Mouse (Mus musculus) adrenal gland, postnatal 25 days (tissue): ENCODE data around the gene Gimd1. TPM values are rescaled to one million over a fixed set of nuclear protein-coding genes. Genes with fewer than 3 reads are reported as not detected.

ENCODE experiments used
- DNase-seq: peaks from one replicate; pipeline ENCODE4 v3.0.0; 2021; ENCODE audit warnings: mixed read lengths
- long read RNA-seq: library from polyadenylated mRNA; stranded (forward); transcript quantifications from one replicate; pipeline ENCODE4 v2.0.0, GENCODE M21; 2021
- total RNA-seq: library from RNA; stranded (reverse); gene quantifications from 2 replicates; pipeline ENCODE4 v1.2.3, GENCODE M21; 2021

Gene Gimd1
- not detected in 2 replicates for total RNA-seq
- long read RNA-seq, partial matches to known transcripts = 0 of 4 reads
- long read RNA-seq, other reads (novel, unspliced or antisense) = 2 of 4 reads

- no peak for DNase-seq
These were observed at the start of gene Gimd1 for GRCm38 (mm10) chr3:132629601-132630239. Gene Gimd1 (plus strand): TSS chr3:132629820.

DNA sequence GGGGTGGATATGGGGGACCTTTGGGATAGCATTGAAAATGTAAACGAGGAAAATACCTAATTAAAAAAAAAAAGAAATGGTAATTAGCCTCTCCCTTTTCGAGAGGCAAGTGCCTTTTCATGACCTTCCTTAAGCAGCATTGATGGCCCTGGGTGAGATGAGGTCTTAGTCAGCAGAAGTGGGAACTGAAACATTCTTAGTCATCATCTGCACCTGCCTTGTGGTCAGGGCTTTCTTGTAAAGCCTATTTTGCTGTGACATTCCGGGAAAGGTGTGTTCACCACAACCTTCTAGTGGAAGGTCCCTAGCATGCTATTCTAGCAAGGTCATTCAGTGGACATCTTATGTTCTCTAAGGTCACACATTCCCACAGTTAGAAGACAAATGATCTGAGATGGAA, 48.4 kb upstream of the Gimd1 start:
- DNase-seq = no peak

GRCm38 (mm10) chr3:132582339-132582738, 47.3 kb upstream of the Gimd1 start:
- no peak for DNase-seq

DNA sequence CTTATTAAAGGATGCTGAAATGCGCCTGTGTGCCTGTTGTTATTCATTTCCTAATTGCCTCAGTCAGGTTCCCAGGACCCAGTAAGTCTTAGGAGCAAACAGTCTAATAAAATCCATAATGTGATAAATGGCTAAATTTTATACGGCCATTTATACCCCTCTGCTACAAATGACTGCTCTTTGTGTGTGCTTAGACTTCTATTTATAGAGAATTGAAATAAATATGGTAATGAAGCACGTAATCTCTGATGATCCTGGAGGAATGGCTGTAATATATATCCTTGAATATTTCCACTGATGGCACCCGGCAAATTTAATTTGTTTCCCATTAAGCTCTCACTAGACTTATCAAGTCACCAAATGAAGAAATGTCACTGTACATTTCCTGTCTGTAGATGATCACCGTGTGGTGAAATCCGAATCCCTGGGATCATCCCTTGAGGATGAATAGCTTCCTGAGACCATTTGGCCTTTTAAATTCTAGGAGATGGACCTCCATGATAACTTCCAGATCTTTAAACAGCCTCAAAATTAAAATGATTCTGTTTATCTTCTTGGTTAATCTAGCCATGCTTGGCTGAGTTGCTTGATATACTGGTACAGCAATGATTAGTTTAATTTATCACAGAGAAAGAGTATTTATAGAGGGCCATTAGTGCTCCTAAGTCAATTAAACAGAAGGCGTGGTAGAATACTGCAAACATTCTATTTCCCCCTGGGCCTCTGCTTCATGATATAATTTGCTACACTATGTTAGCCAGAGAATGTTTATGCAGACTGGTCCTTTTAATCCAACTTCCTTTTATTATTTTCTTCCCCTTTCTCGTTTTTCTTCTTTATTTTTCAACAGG, 44.3 kb upstream of the Gimd1 start:
- no peak for DNase-seq

- no peak for DNase-seq
These were observed 41.5 kb upstream of the Gimd1 start for GRCm38 (mm10) chr3:132588146-132588545.

GRCm38 (mm10) chr3:132590010-132590409, 39.6 kb upstream of the Gimd1 start:
- no peak for DNase-seq

GRCm38 (mm10) chr3:132590604-132591003, 39.0 kb upstream of the Gimd1 start:
- DNase-seq = no peak

DNA sequence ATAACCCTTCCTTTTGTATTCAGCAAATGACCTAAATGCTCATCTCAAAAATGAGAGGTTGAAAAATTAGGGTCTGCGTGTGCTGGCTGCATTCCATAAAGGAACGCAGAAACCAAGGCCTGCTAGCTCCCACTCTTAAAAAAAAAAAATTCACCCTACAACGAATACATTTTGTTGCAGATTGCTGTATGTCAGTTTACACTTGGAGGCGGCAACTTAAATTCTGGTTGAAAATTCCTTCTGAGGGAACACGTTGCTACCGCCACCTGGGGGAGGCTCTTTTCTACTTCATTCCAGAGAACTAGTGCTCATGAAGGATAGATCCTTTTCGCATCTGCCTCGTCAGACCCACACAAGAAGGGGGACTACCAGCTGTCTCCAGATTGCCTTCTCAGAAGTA, 879 bp upstream of the Gimd1 start:
- no peak for DNase-seq

- DNase-seq = no peak
These were observed 3.6 kb downstream of the Gimd1 start for GRCm38 (mm10) chr3:132633261-132633660.

DNA sequence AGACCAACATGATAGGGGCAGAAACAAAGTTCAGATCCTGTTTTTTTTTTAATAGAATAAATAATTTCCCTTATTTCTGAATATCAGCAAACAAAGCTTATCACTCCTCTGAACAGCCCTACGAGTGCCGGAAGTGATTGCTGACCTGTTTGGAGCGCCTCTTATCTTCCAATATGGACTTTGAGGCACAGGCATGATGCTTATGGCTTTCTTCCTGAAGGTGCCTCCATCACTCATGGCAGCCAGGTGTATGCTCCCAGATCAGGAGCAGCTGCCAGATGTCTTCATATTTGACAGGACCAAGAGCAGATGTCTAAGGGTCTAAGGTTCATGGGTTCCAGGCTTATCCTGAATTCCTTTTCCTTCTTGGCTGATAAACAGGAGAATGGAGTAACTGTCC, 7.5 kb downstream of the Gimd1 start:
- no peak for DNase-seq

DNA sequence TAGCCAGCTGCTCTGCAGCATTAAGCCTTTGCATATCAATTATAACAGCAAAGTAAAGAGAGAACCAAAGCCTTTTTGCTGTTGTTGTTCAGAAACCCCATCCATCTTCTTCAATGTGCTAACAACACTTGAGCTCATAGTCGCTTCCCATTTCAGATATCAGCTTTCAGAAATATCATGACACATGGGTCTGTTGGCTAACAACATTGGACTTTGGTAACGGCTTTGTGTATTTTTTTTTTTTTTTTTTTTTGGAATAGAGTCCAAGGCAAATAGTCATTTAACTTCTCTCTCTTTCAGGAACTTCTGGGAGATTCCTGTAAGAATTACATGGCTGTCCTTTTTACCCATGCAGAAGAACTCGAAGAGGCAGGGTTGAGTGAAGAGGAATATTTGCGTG, 14.5 kb downstream of the Gimd1 start:
- no peak for DNase-seq

DNA sequence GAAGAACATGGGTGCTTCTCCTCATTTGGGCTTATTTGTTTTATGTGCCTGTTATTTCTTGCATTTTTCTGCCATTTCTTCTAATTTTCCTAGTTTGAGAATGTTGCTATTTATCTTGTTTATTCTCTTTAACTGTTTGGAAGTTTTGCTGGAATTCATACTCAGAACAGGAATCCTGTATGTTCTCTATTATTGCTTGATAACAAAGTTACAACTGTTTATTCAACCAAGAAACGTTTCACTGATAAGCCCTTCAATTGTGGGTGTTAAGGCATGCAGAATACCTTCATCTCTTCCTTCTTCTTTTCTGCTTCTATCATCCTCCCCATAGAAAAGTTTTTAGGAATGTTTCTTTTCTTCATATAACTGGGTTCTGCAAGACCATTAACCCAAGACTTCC, 17.2 kb downstream of the Gimd1 start:
- DNase-seq = no peak

- no peak for DNase-seq
These were observed 19.7 kb downstream of the Gimd1 start for GRCm38 (mm10) chr3:132649368-132649767.

DNA sequence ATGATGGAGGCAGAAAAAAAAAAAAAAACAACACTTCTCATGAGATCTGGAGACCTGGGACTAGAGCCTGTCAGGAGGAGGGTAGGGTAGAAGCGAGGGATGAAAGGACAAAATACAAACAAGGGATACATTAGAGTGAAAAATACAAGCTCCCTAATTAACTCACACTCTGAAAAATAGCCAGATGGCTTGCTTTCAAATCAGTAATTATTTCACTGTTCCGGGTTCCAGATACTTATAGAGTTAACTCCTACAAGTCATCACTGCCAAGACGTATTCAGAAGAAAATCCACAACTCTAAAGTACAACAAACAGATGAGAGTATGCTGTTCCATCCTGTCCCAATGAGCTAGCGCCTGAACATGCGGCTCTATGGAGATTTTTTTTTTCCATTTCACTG, 20.6 kb downstream of the Gimd1 start:
- DNase-seq = no peak

DNA sequence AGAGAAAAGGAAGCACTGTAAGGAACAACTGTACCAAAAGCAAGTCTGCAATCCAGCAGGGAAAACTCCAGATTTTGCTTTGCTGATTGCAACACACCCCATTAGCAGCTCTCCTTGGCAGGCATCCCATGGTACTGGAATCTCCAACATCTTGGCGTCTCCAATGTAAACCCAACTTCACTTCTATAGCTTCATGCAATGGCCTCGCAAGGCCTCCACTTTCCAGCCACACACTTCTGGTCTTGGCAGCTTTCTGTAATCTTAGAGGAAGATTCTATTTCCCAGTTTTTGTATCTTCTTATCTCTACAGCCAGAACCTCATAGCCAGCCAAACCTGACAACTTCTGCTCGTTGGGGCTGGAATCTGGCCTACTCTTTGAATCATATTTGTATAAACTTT, 22.2 kb downstream of the Gimd1 start:
- DNase-seq = peak; percentile 5

DNA sequence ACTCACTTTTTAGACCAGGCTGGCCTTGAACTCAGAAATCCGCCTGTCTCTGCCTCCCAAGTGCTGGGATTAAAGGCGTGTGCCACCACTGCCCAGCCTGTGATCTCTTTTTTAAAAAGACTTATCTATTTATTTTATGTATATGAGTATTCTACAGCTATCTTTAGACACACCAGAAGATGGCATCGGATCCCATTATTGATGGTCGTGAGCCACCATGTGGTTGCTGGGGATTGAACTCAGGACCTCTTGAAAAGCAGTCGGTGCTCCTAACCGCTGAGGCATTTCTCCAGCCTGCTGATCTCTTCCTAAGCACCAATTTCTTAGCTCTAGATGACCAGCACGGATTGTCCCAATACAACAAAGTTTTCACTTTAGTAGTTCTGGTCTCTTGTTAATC, 24.3 kb downstream of the Gimd1 start:
- no peak for DNase-seq

- no peak for DNase-seq
These were observed 26.3 kb downstream of the Gimd1 start for GRCm38 (mm10) chr3:132655955-132656354.

DNA sequence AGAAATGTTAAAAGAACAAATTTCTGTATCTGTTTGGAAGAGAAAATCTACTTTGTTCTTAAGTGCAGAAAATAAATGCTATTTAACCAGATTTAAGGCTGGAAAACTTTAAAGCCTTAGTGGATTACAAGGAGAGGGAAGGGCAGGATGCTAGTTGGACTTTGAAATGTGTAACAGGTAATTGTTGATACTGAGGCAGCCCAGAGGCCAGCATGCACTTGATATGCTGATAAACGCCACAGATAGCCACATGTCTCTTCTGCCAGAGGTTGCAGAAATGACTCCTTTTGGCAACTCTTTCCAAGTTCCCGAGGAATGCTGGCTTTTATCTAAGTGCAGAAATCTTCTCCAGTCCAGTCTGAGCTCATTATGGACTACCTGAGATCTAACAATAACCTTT, 47.9 kb downstream of the Gimd1 start:
- DNase-seq = no peak

DNA sequence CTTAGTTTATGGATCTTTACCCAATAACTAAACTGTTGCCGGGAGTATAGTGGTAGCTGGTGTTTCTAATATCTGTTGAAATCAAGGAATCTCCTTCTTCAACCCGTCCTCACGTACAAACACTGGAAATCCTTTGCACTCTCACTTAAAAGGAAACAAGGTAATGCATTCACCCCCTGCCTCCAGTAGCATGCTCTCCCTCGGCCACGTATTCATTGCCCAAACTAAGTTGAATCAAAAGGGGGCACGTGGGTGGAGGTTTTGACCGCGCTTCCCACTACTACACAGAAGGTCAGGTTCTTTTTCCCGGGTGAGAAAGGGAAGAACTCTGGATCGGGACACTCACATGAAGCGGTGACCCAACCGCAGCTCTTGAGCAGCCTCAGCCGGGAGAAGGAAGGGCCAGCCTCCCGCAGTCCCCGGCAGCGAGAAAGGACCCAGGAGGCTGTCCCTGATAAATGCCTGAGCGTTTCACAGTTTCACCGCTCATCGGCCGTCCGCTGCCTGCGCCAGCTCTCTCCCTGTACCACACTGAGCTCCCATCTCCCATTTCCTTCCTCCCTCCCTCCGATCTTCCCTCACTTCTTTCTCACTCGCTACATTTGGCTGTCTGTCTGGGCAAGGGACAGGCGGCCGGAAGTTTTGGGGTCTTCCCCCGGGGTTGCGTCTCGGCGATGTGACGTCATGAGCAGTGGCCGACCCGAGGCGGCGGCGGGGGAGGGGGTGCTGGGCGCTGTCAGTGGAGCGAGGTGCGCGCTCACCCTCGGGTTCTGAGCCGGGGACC, 54.0 kb downstream of the Gimd1 start, which contains the start of gene Tbck:
TSS of gene Tbck (plus strand) at position 698 of the 784 bp plus-strand sequence.
- peak; percentile 94 for DNase-seq

DNA sequence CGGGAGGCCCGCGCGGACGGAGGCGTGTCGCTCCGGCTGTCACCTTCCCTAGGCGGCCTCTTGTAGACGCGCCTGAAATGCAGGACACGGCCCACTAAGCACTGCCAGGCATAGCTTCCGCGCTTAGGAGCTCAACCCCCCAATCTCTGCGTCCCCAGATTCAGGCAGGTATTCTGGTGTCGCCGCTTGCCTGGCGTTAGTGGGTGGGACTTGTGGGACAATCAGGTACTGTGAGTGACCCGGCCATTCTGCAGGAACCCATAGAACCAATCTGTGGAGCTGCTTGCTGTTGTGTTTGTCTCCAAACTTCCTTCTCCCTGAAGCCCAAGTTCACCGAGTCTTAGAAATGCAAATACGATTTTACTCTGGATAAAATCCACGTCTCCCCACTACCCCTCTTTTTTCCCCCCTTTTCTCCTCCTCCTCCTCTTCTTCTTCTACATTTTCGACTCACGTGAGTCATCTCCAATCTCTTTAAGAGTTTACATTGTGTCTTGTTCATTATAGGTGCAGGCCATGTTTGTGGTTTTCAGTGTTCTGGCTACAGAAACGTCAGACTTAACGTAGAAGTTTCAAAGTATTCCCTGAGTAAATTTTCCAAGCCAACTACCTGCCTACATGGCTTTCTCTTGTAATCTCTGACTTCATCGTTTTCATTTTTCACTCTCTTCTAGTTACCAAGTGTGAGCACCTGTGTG, 54.8 kb downstream of the Gimd1 start, which contains the start of gene Aimp1:
TSS of gene Aimp1 (minus strand) at position 140 of the 698 bp plus-strand sequence.
- no peak for DNase-seq
